Mouse (Mus musculus): ENCODE results near the gene Wdr95.

Gene Wdr95

DNA sequence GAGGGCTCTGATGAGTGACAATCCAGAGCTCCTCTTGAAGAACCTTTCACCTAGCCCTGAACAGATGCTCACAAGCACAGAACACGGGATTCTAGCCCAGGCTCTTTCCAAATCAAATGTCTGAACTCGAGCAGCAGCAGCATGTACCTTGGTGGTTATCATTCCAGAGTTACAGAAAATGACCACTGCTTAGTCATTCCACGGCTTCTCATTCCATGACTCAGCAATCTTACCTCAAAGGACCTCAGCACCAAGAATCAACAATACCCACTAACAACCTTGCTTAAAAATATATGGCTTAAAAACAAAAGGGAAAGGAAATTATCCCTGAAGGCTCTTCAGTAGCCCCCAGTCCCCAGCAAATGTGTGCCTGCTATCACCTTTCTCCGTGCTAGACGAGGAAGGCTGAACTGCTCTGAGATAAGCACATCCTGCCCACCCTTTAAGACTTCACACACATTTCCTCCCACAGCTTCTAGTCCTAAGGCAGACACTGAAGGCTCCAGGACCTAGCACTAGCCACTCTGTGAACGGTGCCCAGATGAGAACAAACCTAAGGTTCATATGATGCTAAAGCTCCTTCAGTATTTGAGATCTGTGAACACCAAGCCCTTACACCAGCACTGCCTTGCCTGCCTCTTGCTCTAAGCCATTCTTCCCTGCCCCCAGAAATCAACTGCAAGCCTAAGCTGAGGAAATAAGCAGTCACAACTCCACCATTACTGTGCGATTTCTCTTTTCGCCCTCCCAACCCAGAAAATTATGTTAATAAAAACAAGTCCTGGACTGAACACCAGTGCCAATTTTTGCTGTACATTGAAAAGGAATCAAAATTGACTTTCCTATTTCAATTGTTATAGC, 95.6 kb downstream of the Wdr95 start:
- DNase-seq (ENCODE audit: low spot score in 2 of 2): no peak

- DNase-seq (ENCODE audit: low spot score in 2 of 2): no peak
Observed at GRCm38 (mm10) chr5:149625547-149625946, 97.1 kb downstream of the Wdr95 start.

DNA sequence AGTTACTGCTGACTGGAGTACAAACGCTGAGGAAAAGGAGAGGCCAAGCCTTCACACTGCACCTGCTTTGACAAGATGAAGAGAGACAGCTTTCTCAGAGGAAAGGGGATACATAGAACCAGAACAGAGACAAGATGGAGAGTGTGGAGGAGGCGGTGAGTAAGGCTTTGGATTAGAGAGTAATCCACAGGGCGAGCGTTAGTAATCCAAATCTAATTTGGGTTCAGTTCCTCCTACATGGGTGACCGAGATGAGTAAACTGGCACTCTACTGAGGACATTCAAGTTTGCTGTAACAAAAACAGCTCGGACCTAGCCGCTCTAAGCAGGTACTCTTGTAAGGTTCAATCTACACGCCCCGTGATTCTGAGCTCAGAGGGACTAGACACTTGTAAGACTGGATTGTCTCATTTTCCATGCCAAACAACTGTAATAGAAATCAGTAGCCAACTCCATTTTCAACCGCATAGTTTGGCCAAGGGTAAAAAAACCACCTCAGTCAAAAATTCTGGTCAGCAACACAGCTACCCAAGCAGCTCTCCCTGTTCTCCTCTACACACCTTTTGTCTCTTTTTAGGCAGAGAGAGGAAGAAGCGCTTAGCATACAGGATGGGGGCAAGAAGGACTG, 106.0 kb downstream of the Wdr95 start:
- DNase-seq (ENCODE audit: low spot score in 2 of 2): no peak

GRCm38 (mm10) chr5:149635556-149635955, 107.1 kb downstream of the Wdr95 start:
- DNase-seq (ENCODE audit: low spot score in 2 of 2): no peak

DNA sequence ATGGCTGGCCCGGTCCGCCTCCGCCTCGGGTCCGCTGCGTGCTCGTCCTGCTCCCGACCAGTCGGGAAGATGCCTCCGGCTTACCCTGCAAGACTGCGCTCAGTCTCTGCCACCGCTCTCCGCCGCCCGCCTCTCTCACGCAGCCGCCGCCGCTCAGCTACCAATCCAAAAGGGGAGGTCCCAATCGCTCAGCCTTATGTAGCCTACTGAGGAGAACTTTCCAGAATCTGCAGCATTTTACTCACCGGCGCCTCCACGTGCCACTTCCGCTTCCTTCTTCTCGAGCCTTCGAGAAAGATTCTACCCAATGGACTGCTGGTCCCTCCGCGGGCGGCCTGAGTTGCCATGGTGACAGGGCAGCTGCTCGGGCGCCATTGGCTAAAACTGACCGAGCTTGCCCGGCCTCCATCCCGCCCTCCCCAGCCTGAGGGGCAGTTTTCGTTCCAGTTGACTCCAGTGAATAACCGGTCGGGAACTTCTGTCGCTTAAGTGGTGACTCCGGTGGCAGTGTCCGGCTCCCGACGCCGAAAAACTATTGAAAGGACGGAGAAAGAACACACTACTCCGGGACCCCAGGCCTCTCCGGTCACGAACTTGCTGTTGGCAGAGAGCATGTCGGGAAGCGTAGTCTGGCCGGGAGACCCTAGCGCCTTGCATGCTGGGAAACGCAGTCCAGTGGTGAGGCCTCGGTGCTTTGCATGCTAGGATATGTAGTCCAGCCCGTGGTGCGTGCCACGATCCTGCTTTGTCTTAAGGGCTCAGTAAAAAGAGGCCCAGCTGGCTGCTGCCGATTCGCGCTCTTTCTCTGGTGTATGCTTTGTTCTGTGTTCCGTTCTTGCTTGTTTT, 107.8 kb downstream of the Wdr95 start, which contains the start of gene Hsph1:
Gene Hsph1, minus strand, starts transcription at position 302 of the 846 bp plus-strand sequence.
- peak; percentile 100 for DNase-seq (ENCODE audit: low spot score in 2 of 2)

DNA sequence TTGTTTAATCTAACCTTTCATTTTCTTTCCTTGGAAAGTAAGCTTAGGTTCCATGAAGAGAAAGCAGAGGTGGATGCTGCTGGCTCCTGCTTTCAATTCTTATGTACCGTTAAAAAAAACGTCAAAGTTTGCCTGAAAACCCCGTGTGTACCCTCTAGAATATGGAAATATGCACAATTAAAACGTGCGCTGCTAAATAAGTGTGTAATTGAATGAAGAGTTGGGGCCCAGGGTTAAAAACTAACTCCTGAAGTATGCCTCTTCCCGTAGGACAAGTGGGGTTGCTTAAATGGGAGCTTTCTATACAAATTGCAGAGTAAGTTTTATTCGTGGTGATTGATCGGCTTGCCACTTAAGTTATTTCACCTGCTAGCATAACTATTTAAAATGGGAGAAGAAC, 108.8 kb downstream of the Wdr95 start:
- no peak for DNase-seq (ENCODE audit: low spot score in 2 of 2)

DNA sequence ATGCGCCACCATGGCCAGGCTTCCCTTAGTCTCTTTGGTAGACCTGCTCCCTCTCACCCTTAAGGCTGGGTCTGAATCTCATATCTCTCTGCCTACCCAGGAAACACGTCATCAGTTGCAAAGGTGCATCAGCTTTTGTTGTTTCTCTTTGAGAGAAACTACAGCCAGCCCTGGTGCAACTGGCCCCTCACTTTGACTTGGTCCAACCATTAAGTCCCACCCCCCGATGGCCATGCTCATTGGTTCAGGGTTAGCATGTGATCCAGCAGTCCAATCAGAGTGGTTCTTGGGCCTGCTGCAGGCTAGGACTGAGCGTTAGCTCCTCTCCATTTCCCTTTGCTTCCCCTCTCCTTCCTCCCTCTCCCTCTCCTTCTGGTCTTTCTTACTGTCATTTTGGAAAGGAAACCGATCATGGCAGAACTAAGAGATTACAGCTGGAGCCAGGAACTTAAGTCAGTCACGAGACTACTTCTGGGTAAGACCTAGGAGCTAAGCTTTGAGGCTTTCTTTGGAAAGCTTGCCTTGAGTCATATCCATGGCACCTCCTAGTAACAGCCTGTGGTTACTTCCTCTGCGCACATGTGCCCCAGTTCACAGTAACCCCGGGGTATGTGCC, 112.9 kb downstream of the Wdr95 start:
- no peak for DNase-seq (ENCODE audit: low spot score in 2 of 2)

- DNase-seq (ENCODE audit: low spot score in 2 of 2): no peak
Observed at GRCm38 (mm10) chr5:149642366-149642765, 113.9 kb downstream of the Wdr95 start.

- no peak for DNase-seq (ENCODE audit: low spot score in 2 of 2)
Observed at GRCm38 (mm10) chr5:149642783-149643509, 114.5 kb downstream of the Wdr95 start.

- DNase-seq (ENCODE audit: low spot score in 2 of 2): peak in 1 of 2 experiments; percentile 59
Observed at GRCm38 (mm10) chr5:149647367-149648115, 119.1 kb downstream of the Wdr95 start.

- no peak for DNase-seq (ENCODE audit: low spot score in 2 of 2)
Observed at GRCm38 (mm10) chr5:149648196-149648595, 119.7 kb downstream of the Wdr95 start.

DNA sequence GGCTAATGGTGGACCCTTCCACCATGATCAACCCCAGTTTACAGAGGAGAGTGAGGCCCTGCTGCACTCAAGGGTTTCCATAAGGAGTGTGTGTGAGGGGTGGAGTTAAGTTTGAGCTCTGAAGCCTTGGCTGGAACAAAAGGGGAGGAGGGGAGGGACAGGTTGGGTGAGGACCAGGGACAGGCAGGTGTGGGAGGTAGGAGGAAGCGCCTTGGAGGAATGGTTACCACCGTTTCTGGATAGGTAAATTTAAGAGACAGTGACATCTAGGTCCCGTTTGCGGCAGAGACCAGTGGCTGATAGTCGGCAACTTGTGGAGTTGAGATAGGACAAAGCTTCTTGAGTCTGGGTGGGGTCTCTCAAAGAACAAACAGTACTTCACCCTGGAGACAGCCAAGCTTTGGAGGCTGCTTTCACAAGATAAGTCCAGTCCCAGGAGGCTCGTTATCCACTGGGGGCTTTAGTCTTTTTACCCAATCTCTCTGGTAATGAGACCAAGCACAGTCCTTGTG, 120.5 kb downstream of the Wdr95 start:
- DNase-seq (ENCODE audit: low spot score in 2 of 2): no peak

- no peak for DNase-seq (ENCODE audit: low spot score in 2 of 2)
Observed at GRCm38 (mm10) chr5:149649499-149650178, 121.2 kb downstream of the Wdr95 start.

- DNase-seq (ENCODE audit: low spot score in 2 of 2): no peak
Observed at GRCm38 (mm10) chr5:149650179-149650553, 121.7 kb downstream of the Wdr95 start.

GRCm38 (mm10) chr5:149655636-149656035, 127.2 kb downstream of the Wdr95 start:
- DNase-seq (ENCODE audit: low spot score in 2 of 2): no peak

GRCm38 (mm10) chr5:149658022-149658421, 129.5 kb downstream of the Wdr95 start:
- no peak for DNase-seq (ENCODE audit: low spot score in 2 of 2)

- no peak for DNase-seq (ENCODE audit: low spot score in 2 of 2)
Observed at GRCm38 (mm10) chr5:149658741-149659413, 130.4 kb downstream of the Wdr95 start.

- no peak for DNase-seq (ENCODE audit: low spot score in 2 of 2)
Observed at GRCm38 (mm10) chr5:149659414-149659780, 130.9 kb downstream of the Wdr95 start.

GRCm38 (mm10) chr5:149661428-149661827, 132.9 kb downstream of the Wdr95 start:
- DNase-seq (ENCODE audit: low spot score in 2 of 2): no peak
